Mouse (Mus musculus) stomach, postnatal 0 days (tissue): ENCODE measurements around the gene Dpt. TPM values are rescaled to one million over a fixed set of nuclear protein-coding genes. Genes with fewer than 3 reads are reported as not detected.

ENCODE experiments used
- ATAC-seq: fragments of 200-750 bp; cut with Nextera tagmentation; 2 replicates; pipeline ENCODE4 v1.8.0; 2017; ENCODE audit not compliant: low FRiP score, low TSS enrichment
- DNase-seq: peaks from one replicate; pipeline ENCODE4 v3.0.0-alpha.2; 2016; ENCODE audit warnings: low spot score
- H3K27ac ChIP-seq: fragments of 300-500 bp; sonication (generic); replicated peaks from 2 replicates; pipeline ENCODE4 v1.5.1; 2014; ENCODE audit warnings: mild to moderate bottlenecking, control low read depth
- H3K27me3 ChIP-seq: fragments of 300-500 bp; sonication (generic); 2 replicates; pipeline ENCODE4 v1.6.1; 2014; ENCODE audit warnings: low read length; ENCODE audit not compliant: control insufficient read depth, insufficient read depth
- H3K36me3 ChIP-seq: fragments of 300-500 bp; sonication (generic); 2 replicates; pipeline ENCODE4 v1.6.1; 2014; ENCODE audit warnings: low read length, mixed read lengths; ENCODE audit not compliant: control insufficient read depth, insufficient read depth
- H3K4me1 ChIP-seq: fragments of 300-500 bp; sonication (generic); replicated peaks from 2 replicates; pipeline ENCODE4 v1.6.1; 2014; ENCODE audit warnings: antibody characterized with exemption; ENCODE audit not compliant: control insufficient read depth, insufficient read depth
- H3K4me2 ChIP-seq: fragments of 300-500 bp; sonication (generic); replicated peaks from 2 replicates; pipeline ENCODE4 v1.6.1; 2014; ENCODE audit warnings: low read depth, mild to moderate bottlenecking, control low read depth, moderate library complexity
- H3K4me3 ChIP-seq: fragments of 300-500 bp; sonication (generic); 2 replicates; pipeline ENCODE4 v1.5.1; 2014; ENCODE audit warnings: low read depth, low read length, control low read depth
- H3K9ac ChIP-seq: fragments of 300-500 bp; sonication (generic); 2 replicates; pipeline ENCODE4 v1.6.1; 2014; ENCODE audit warnings: mild to moderate bottlenecking, low read length, control low read depth, mixed read lengths
- H3K9me3 ChIP-seq: fragments of 300-500 bp; sonication (generic); 2 replicates; pipeline ENCODE4 v1.6.1; 2016; ENCODE audit warnings: low read length; ENCODE audit not compliant: control insufficient read depth
- CTCF ChIP-seq: IDR thresholded peaks from 2 replicates; pipeline ENCODE4 v1.5.1; 2016; ENCODE audit warnings: antibody characterized with exemption, low read depth, mild to moderate bottlenecking, moderate library complexity
- EP300 ChIP-seq: optimal IDR thresholded peaks from 2 replicates; pipeline ENCODE3; 2016; ENCODE audit warnings: antibody characterized with exemption
- WGBS: fragments of 180-500 bp; shearing (Covaris S2); extraction: QIAGEN DNeasy Blood & Tissue Kit; methylation state at CpG from one replicate; pipeline ENCODE4 v1.1.7; 2014; 5-methylcytosine and 5-hydroxymethylcytosine counted together
- polyA plus RNA-seq: library from polyadenylated mRNA; unstranded; fragments of >200 nt; fragmentation: Nextera tagmentation; extraction: Ambion mirVana; gene quantifications from 2 replicates; pipeline ENCODE4 v1.2.1, GENCODE M21; 2015

Dpt gene
- polyA plus RNA-seq, 1 experiment from 2014 or later, result 35.6 TPM

GRCm38 (mm10) chr1:164809371-164809770 lies 12.9 kb downstream of the Dpt start:
- Histone ChIP-seq H3K27ac (no peak overlapping the region), H3K9ac (no peak overlapping the region), H3K4me2 (no peak overlapping the region), H3K4me3 (no peak overlapping the region), H3K9me3 (no peaks in the 10 kb centered on the region), H3K27me3 (no peaks in the 10 kb centered on the region), H3K36me3 (no peaks in the 10 kb centered on the region), H3K4me1 (no peaks in the 10 kb centered on the region)
- DNase-seq (no peak), ATAC-seq (no peak)
- WGBS, result 55% methylated on average over 2 of the region's 2 CpGs
- TF ChIP-seq CTCF (no peak), EP300 (no peak)

GRCm38 (mm10) chr1:164811296-164811695 lies 14.9 kb downstream of the Dpt start:
- 74% methylated on average over 3 of the region's 3 CpGs for WGBS
- no peaks in the 10 kb centered on the region for H3K9me3 ChIP-seq

GRCm38 (mm10) chr1:164814243-164814642 lies 17.8 kb downstream of the Dpt start:
- no peak for DNase-seq
- ATAC-seq, result no peak
- Histone ChIP-seq H3K4me3 (no peak overlapping the region), H3K4me2 (no peak overlapping the region), H3K9me3 (no peaks in the 10 kb centered on the region), H3K27ac (no peak overlapping the region), H3K27me3 (no peaks in the 10 kb centered on the region), H3K9ac (no peak overlapping the region), H3K36me3 (no peaks in the 10 kb centered on the region), H3K4me1 (no peaks in the 10 kb centered on the region)
- WGBS, result 48% methylated on average over 2 of the region's 2 CpGs
- TF ChIP-seq CTCF (no peak), EP300 (no peak)

More at GRCm38 (mm10) chr1:164811296-164811695, 14.9 kb downstream of the Dpt start:
- DNase-seq, result no peak
- H3K36me3 ChIP-seq, result no peaks in the 10 kb centered on the region
- no peak overlapping the region for H3K4me2 ChIP-seq
- no peak overlapping the region for H3K4me3 ChIP-seq
- TF ChIP-seq CTCF (no peak), EP300 (no peak)
- no peaks in the 10 kb centered on the region for H3K27me3 ChIP-seq
- H3K27ac ChIP-seq, result no peak overlapping the region
- ATAC-seq, result no peak
- H3K9ac ChIP-seq, result no peak overlapping the region
- no peaks in the 10 kb centered on the region for H3K4me1 ChIP-seq

GRCm38 (mm10) chr1:164815330-164815729 lies 18.9 kb downstream of the Dpt start:
- H3K4me2 ChIP-seq, result no peak overlapping the region
- ATAC-seq, result no peak
- H3K4me1 ChIP-seq, result no peaks in the 10 kb centered on the region
- DNase-seq, result no peak
- no peaks in the 10 kb centered on the region for H3K9me3 ChIP-seq
- no peak overlapping the region for H3K27ac ChIP-seq
- H3K4me3 ChIP-seq, result no peak overlapping the region
- H3K27me3 ChIP-seq, result no peaks in the 10 kb centered on the region
- WGBS, result 54% methylated on average over 5 of the region's 5 CpGs
- TF ChIP-seq CTCF, result no peak
- no peak for TF ChIP-seq EP300
- no peak overlapping the region for H3K9ac ChIP-seq
- H3K36me3 ChIP-seq, result no peaks in the 10 kb centered on the region

- DNase-seq (no peak), ATAC-seq (no peak)
- Histone ChIP-seq H3K9me3 (no peaks in the 10 kb centered on the region), H3K9ac (no peak overlapping the region), H3K4me2 (no peak overlapping the region), H3K27me3 (no peaks in the 10 kb centered on the region), H3K36me3 (no peaks in the 10 kb centered on the region), H3K27ac (no peak overlapping the region), H3K4me3 (no peak overlapping the region), H3K4me1 (no peaks in the 10 kb centered on the region)
- no peak for TF ChIP-seq CTCF
- TF ChIP-seq EP300, result no peak
- 48% methylated on average over 3 of the region's 3 CpGs for WGBS
These were observed 20.9 kb downstream of the Dpt start for GRCm38 (mm10) chr1:164817331-164817730.

- DNase-seq (no peak), ATAC-seq (no peak)
- Histone ChIP-seq H3K27me3 (no peaks in the 10 kb centered on the region), H3K9me3 (no peaks in the 10 kb centered on the region), H3K9ac (no peak overlapping the region), H3K4me2 (no peak overlapping the region), H3K27ac (no peak overlapping the region), H3K4me1 (no peaks in the 10 kb centered on the region), H3K36me3 (no peaks in the 10 kb centered on the region), H3K4me3 (no peak overlapping the region)
- TF ChIP-seq CTCF, result no peak
- no peak for TF ChIP-seq EP300
- 92% methylated on average over 1 of the region's 1 CpGs for WGBS
These were observed 24.9 kb downstream of the Dpt start for GRCm38 (mm10) chr1:164821307-164821706.
